Mouse (Mus musculus): Measurements from ENCODE around the gene Pth2.
A peak's percentile ranks its signal among the peaks of the same experiment; 100 is the strongest.

- TF ChIP-seq CTCF (IDR thresholded peaks at IDR 0.05) (peak; percentile 84), POLR2A (IDR thresholded peaks at IDR 0.05; ENCODE audit: insufficient read depth, low read depth, low read length) (no peak), EP300 (IDR thresholded peaks at IDR 0.05; ENCODE audit: insufficient read depth, low read depth, low read length) (peak; percentile 83)
Observed at GRCm38 (mm10) chr7:45198435-45198834, 17.6 kb downstream of the Pth2 start.

All from heart, adult 2 months (tissue).